Mouse (Mus musculus) lung, postnatal 0 days (tissue): Measurements from ENCODE around the gene Pik3cd.

Source experiments
- CTCF ChIP-seq: IDR thresholded peaks from 2 replicates; pipeline ENCODE4 v1.5.1; 2016; ENCODE audit warnings: antibody characterized with exemption, mild to moderate bottlenecking
- EP300 ChIP-seq: IDR thresholded peaks from 2 replicates; pipeline ENCODE4 v1.6.1; 2016; ENCODE audit warnings: antibody characterized with exemption, mild to moderate bottlenecking, control low read depth

GRCm38 (mm10) chr4:149688861-149689260 is 13.5 kb downstream of the Pik3cd start:
- TF ChIP-seq EP300 (no peak), CTCF (no peak)
